Mouse (Mus musculus) urinary bladder, postnatal 10 days (tissue): ENCODE results near the gene Ssr4.
A peak's percentile ranks its signal among the peaks of the same experiment; 100 is the strongest.

ENCODE experiments used
- DNase-seq: peaks from one replicate; pipeline ENCODE4 v3.0.0; 2022; ENCODE audit warnings: low spot score

The Ssr4 gene

DNA sequence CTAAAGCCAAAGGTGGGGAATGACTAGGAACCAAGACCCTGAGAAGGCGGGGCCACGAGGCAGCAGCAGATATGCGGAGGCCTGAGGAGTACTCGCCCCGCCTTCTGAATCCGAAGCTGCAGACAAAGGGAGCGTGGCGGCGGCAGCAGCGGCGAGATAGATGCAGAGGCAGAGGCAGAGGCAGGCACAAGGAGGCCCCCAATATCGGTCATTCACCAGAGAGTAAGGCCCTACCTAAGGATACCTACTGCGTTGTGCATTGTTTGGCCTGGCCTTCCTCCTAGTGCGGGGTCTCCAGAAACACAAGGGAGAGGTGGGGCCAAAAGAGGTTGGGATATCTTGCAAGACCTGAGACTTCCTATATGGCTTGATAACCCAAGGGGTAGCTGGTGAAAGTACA is 28.2 kb downstream of the Ssr4 start:
- no peak for DNase-seq

DNA sequence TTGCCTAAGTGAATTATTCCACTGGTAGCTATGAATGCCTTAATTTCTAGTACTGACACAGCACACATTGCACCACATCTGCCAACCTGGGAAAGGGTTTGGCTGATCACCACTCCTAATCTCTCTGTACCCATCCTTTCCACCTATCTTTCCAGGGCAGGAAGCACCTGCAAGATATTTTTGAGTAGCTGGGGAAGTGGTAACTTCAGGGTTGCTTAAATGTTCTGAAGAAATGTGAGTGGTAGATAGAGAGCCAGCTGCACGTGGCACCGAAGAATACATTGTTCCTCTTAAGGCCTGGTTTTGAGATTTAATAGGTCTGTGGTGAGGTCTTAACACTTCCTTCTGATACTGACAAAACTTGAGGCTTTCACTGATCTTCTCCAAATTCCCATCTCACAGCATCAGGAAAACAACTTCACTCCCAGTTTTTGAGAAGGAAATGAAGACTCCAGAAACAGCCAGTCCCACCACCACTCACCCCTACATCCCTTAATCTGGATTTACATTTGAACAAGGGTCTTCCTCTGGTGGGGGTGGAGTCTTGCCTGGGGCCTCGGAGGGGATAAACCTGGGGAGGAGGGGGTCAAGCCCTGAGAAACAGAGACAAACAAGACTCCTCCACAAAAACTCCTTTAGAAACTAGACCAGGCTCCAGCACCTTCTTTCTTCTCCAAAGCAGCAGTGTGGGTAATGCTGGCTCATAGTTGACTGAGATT is 29.9 kb downstream of the Ssr4 start:
- no peak for DNase-seq

DNA sequence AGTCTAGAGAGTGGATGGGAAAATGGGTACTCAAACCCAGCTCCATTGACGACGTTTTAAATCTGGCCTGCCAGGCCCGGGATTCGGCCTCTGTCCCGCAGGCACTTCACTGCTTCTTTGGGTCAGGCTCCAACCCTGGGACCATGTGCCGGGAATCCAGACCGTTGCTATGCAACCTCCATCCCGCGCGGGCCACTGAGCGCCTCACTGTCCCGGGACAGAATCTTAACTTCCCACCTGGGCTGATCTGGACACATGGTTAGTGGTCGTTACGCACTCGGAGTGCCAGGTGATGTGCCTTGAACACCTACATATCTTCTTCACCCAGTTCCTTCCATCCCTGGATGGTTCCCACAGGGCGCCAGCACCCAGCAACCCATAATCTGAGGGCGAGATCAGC is 36.9 kb downstream of the Ssr4 start:
- DNase-seq = no peak

DNA sequence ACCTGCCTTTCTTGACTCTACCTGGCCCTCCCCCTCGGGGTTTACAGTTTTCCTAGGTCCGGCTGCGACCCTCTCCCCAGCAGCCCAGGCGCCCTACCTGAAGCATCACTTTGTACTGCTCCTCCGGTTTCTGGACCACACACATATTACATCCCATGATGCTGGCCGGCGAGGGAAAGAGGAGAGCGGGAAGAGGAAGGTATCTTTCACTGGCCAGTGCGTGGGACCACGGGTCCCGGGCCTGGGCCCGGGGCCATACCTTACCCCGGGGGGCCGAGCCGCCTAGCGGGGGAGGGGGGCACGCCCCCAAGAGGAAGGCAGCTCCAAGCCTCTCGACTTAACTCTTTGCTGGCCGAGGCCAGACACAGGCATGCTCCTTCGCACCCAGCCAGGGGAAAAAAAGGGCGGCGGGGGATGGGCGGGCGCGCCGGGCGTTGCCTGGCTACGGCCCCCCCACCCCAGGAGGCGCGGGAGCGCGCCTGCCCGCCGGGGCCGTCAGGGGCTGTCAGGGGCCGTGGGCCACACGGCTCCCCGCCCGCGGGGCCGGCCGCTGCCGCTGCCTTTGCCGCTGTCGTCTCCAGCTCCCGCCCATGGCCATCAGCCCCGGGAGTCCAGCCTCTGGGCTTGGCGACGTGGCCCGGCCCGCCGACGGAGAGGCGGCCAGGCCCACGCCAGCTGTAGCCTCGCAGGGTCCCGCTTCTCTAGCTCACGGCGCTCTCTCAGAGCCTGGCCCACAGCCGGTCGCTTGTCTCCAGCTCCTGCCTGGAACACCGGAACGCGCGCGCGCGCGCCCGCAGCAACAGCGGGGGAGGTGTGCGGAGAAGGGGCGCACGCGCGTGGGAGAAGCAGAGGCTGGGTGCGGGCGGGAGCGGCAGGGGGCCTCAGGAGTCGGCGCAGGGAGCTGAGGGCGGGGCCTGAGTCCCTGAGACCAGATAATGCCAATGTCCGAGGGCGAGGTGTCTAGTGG is 37.6 kb downstream of the Ssr4 start, which contains the start of gene Pdzd4:
TSS of gene Pdzd4 (minus strand) at position 785 of the 967 bp plus-strand sequence.
- peak; percentile 16 for DNase-seq

DNA sequence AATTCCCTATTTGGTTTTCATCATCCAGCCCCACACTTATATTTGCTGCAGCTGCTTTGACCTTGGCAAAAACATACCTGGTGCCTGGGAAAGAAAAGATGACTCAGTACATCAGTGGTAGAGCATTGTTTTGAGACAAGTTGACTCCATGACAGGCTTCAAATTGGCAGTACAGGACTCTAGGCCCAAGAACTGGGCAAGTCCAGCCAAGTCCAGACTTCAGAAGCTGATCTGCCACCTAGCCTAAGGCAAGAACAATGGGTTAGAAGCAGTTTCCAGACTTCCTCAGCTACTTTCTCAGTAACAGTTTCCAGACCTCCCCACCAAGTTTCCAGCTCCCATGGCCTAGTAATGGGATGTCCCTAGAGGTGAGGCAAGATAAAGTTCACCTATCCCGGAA is 48.9 kb downstream of the Ssr4 start:
- no peak for DNase-seq

DNA sequence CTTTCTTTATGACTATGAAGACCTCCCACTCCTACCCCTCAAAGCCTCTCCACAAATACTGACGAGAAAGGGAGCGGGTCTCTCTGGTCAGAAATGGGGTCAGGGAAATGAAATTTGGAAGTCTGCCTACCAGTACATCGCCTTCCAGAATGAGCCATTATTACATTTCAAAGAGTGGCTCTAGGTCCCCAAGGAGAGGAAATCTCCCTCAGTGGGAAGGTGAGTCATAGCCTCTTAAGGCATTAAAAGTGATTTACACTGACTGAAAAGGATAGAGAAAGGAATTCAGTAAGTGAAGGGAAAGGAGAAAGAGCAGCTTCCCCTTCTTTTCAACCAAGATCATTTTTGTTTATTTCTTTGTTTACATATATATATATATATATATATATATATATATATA is 49.9 kb downstream of the Ssr4 start:
- no peak for DNase-seq
